Mouse (Mus musculus) bone marrow macrophage, adult 2 months (primary cell): ENCODE measurements at regions not wholly inside any gene's neighbourhood (a gene's known extent, or its start where the extent isn't known, plus 50 kb on each side); places are given as distances from the start of the nearest gene placed in this dataset.
A peak's percentile ranks its signal among the peaks of the same experiment; 100 is the strongest.
"Not testable (repeated sequence)": the region's sequence is repeated elsewhere in the genome, so short reads cannot be mapped to it uniquely, and the experiment has no call there.

Experiments used
- H3K27ac ChIP-seq: 2 replicates; pipeline ENCODE4 v1.5.1; 2012; ENCODE audit warnings: low read depth, low read length; ENCODE audit not compliant: insufficient read depth
- H3K4me1 ChIP-seq: 2 replicates; pipeline ENCODE4 v1.6.1; 2012; ENCODE audit warnings: low read length; ENCODE audit not compliant: control insufficient read depth, insufficient read depth
- H3K4me3 ChIP-seq: 2 replicates; pipeline ENCODE4 v1.5.1; 2012; ENCODE audit warnings: mild to moderate bottlenecking, low read length, moderate library complexity; ENCODE audit not compliant: insufficient read depth
- CTCF ChIP-seq: IDR thresholded peaks from 2 replicates; pipeline ENCODE4 v1.5.1; 2012; ENCODE audit warnings: low read depth, mild to moderate bottlenecking, low read length, moderate library complexity
- POLR2A ChIP-seq: IDR thresholded peaks from 2 replicates; pipeline ENCODE4 v1.6.1; 2012; ENCODE audit warnings: mild to moderate bottlenecking, low read depth, low read length, borderline replicate concordance

DNA sequence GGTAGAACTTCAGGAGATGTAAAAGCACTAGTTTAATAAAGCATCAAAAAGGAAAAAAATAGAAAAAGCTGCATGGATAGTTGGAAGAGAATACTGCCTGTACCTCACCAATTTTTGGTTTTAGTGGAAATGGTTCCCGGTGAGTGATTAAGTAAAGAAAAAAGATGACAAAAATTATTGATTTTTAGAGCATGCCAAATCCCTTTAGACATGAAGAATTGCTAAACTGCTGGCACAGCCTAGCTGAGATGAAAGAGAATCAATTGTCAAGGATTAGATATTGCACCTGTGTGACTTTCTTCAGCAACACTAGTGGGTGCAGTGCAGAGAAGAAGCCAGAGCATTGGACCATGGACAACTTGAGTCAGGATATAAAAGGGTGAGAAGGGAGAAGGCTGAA is 348.7 kb upstream of the Cpeb2 start:
- Histone ChIP-seq H3K27ac (no peak overlapping the region), H3K4me1 (peaks cover 2% of the 10 kb centered on the region), H3K4me3 (no peak overlapping the region)
- TF ChIP-seq CTCF (no peak), POLR2A (no peak)

DNA sequence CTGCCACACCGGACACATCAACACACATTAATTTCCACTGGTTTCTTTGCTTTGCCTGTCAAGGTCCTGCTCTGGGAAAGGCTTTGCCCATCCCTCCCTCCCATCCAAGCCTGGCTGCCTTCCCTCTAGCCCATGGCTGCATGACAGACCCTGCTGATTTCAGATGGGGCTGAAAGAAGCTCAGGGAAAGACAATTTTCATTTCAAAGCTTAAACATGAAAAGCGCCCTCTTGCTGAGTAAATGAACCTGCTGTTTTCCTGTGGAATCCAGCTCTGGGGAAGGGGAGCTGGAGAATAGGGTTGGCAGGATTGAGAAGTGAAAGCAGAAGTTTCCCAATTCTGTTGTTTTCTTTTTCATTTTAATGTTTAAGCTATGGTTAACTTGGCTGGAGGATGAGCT is 341.1 kb upstream of the Cpeb2 start:
- TF ChIP-seq POLR2A = no peak
- 0 out of 2 replicates have a peak, but pooled peaks have one; percentile 20 for TF ChIP-seq CTCF
- 0 out of 2 replicates have a peak overlapping the region, but pooled peaks have one; percentile 1 for H3K27ac ChIP-seq

DNA sequence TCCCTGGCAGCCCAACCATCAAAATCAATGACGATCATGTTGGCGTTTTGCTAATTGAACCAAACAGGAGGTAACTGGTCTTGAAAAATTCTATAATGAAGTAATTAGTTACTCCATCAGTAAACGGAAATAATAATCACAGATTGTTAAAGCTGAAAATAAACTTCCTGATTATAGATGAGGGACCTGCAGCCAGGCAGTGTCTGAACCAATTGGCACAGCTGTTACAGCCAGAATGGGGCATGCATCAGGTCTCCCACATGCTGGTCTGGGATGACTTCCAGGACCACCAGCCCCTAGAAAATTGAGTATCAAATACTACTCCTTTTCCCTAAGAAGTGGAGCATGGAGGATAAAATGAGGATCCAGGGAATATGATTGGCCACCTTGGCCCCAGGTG is 326.8 kb upstream of the Cpeb2 start:
- Histone ChIP-seq H3K27ac (no peak overlapping the region), H3K4me3 (no peak overlapping the region)

More for the DNA sequence above, 341.1 kb upstream of the Cpeb2 start:
- Histone ChIP-seq H3K4me1 (peaks cover 9% of the 10 kb centered on the region), H3K4me3 (no peak overlapping the region)

DNA sequence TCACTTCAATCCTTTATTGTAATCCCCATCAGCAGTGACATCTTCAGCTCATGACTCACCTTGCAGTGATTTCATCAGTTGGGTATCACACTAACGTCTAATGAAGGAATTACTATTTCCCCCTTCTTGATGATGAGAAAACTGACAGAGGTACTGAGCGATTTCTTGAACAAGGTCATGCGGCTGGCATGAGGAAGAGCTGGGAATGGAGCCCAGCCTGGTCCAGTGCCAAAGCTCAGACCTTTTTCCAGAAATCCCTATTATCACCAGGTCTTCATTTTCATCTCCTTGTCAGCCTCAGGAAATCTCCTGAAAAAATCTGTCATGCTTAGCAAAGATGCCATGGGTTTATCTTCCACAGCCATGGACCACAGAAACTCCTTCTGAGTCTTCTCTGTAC is 313.6 kb upstream of the Cpeb2 start:
- TF ChIP-seq CTCF (no peak), POLR2A (no peak)
- Histone ChIP-seq H3K27ac (no peak overlapping the region), H3K4me3 (no peak overlapping the region), H3K4me1 (no peaks in the 10 kb centered on the region)

More for the DNA sequence above, 326.8 kb upstream of the Cpeb2 start:
- peaks cover 6% of the 10 kb centered on the region for H3K4me1 ChIP-seq
- TF ChIP-seq CTCF (no peak), POLR2A (no peak)

DNA sequence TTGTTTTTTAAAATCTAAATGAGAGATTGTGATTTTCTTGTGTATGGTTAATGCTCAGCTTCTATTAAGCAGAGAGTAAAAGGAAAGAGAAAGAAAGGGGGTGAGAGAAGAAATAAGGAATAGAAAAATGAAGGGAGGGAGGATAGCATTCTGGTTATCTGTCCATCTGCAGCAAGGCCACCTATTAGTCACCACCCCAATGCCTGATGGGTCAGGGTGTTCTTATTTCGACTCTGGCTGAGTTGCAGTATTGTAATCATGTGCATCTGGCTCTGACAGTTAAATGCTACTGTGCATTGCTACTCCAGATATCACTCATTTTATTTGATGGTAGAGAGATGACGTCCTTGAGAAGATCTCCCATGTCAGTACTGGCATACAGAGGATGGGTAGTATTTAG is 300.9 kb upstream of the Cpeb2 start:
- no peak overlapping the region for H3K27ac ChIP-seq
- H3K4me3 ChIP-seq = no peak overlapping the region
- H3K4me1 ChIP-seq = no peaks in the 10 kb centered on the region
- TF ChIP-seq POLR2A = no peak
- no peak for TF ChIP-seq CTCF

DNA sequence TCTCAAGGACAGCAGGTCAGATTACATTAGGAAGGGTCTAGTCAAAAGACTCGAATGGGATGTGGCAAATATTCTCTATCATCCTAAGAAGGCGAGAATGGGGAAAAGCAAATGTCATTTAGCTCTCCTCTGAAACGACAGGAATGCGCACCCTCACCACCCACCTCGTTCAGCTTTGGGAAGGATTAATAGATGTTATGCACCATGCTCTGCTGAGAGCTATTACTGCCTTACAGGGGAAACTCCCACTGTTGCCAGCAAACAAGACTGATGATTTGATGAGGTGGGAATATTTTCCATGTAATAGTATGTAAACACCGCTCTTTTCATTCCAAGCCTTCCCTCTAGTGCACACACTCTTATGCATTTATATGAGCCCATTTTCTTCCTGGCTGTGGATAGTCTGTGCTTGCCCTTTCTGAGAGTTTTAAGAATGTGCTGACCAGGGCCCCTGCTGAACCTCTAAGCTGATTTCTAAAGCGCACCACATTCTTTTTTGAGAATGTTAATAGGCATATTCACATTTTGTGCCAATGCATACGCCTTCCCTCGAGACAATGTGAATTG is 273.6 kb upstream of the Cpeb2 start:
- TF ChIP-seq CTCF = no peak
- Histone ChIP-seq H3K4me3 (no peak overlapping the region), H3K27ac (no peak overlapping the region), H3K4me1 (no peaks in the 10 kb centered on the region)

DNA sequence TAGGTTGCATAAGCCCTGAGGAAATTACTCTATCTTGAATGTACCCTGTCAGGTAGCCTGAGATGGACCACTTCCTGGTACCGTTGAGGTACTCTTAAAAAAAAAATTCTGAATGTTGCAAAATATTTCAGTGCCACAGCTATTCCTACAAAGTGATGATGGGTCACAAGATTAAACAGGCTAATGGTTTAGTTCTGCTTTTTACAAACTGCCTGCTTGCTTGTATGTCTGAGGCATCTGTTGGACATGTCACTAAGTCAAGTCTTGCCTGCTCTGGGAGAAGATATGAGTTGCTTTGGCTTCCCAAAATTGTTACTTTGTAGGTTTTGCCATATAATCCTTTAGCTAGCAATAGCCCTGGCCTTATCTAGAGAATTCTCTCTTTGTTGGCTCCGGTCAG is 266.0 kb upstream of the Cpeb2 start:
- H3K4me3 ChIP-seq = not testable (repeated sequence)
- Histone ChIP-seq H3K27ac (peak overlapping the region; percentile 48), H3K4me1 (peaks cover 14% of the 10 kb centered on the region)

DNA sequence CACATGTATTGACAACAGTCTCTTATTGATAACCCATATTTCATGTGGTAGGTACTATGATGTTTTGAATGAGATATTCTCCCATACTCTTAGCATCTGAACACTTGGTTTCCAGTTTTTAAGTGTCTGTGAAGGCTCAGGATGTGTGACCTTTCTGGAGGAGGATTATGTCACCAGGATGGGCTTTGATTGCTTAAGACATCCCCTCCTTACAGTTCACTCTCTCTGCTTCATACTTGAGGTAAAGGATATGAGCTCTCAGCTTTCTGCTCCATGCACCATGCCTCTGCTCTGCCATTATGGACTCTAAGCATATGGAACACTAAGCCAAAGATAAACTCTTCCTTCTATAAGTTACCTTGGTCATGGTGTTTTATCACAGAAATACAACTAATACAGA is 263.8 kb upstream of the Cpeb2 start:
- no peak overlapping the region for H3K27ac ChIP-seq
- no peak for TF ChIP-seq POLR2A
- no peak for TF ChIP-seq CTCF
- peaks cover 14% of the 10 kb centered on the region for H3K4me1 ChIP-seq
- H3K4me3 ChIP-seq = no peak overlapping the region

DNA sequence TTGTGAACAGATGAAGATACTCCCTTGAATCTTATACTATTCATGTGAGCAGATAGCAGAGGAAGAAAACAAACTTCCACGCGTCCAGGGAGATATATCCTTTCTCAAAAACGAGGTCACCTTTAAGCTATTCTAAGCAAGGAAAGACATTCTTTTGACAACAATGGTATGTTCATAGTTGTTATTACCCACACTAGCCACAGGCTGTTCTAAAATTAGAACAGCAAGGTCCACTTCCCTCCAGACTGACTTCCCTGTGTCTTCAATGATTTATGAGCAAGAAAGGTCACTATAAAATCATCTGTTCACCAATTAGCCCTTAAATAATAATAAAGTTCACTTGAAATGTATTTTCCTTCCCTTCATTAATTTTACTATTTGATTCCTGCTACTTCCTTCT is 263.3 kb upstream of the Cpeb2 start:
- H3K4me1 ChIP-seq = peaks cover 14% of the 10 kb centered on the region
- no peak for TF ChIP-seq POLR2A
- no peak for TF ChIP-seq CTCF
- no peak overlapping the region for H3K4me3 ChIP-seq

DNA sequence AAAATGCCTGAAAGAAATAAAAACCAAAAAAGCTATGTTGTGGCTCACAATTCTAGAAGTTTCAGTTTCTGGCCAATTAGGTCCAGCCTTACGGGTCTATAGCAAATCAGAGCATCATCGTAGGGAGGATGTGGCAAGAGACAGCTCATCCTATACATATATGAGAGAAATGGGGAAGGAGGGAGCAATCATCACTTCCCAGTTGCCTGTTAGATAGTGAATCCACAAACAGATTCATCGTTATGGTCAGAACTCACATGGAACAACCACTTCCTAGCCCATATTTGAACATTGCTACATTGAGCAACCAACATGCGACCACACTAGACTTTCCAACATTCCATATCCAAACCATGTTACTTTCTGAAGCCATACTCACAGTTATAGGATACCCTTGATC is 255.9 kb upstream of the Cpeb2 start:
- Histone ChIP-seq H3K4me3 (no peak overlapping the region), H3K27ac (no peak overlapping the region), H3K4me1 (peaks cover 12% of the 10 kb centered on the region)
- TF ChIP-seq CTCF (no peak), POLR2A (no peak)

More for the DNA sequence above, 263.3 kb upstream of the Cpeb2 start:
- H3K27ac ChIP-seq = no peak overlapping the region
